Mouse (Mus musculus) MN1 (cell line): Measurements from ENCODE around the gene Gm5737.

Experiments
- DNase-seq: peaks from one replicate; pipeline ENCODE4 v3.0.0-alpha.2; 2016; ENCODE audit warnings: low spot score

Gene Gm5737

GRCm38 (mm10) chr7:120878271-120878670, 66.1 kb downstream of the Gm5737 start:
- DNase-seq = no peak

GRCm38 (mm10) chr7:120879972-120880371, 67.8 kb downstream of the Gm5737 start:
- no peak for DNase-seq

- DNase-seq = no peak
Observed at GRCm38 (mm10) chr7:120880770-120881169, 68.6 kb downstream of the Gm5737 start.
